Mouse (Mus musculus): ENCODE measurements at regions not wholly inside any gene's neighbourhood (a gene's known extent, or its start where the extent isn't known, plus 50 kb on each side); places are given as distances from the start of the nearest gene placed in this dataset.

DNA sequence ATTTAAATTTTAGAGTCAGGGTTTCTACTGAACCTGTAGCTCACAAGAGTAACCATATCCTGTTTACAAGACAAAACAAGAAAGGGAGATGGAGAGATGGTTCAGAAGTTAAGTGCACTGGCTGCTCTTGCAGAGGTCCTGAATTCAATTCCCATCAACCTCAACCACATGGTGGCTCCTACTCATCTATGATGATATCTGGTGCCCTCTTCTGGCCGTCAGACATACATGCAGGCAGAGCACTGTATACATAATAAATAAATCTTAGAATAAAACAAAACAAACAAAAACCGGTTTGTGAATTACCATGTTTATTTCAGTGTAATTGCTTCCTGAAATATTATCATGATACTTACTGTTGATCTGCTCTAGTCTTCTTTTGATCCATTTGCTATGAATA, 845.4 kb downstream of the Pcdh18 start:
- DNase-seq (ENCODE audit: low spot score in 2 of 2), result no peak

DNA sequence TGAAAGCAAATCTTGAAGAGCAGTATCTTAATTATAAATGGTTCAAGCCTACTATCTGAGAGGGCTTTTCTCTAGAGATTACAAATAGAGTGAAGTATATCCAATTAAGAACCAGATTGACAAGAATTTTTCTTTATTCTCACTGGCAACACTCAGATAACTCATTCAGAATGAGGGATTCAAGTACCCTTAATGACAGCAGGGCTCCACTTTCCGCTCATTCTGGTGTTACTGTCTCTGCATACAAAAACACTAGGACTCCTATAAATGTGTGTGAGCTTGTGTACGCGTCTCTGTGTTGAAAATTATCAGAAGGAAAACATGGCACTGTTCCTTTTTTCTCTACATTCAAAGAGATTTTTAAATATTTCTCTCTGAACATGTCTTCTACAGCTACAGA, 866.7 kb downstream of the Pcdh18 start:
- DNase-seq (ENCODE audit: low spot score in 2 of 2), result no peak

DNA sequence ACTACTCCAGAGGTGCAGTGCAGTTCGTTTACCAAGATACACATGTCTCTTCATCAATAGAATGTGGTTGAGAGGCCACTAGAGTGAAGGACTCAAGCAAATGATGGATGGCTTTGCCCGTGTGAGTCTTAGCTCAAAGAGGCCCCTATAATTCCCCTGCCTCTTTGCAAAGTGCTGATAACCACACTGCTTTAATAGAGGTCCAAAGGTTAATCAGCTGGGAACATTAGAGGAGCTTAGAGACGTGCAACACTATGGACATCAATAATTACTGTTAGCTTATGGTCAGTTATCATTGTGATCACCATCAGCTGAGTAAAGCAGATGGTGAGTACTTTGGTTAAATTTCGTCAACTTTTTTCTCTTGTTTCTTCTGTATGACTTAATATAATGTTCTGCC, 869.2 kb downstream of the Pcdh18 start:
- DNase-seq (ENCODE audit: low spot score in 2 of 2), result no peak

DNA sequence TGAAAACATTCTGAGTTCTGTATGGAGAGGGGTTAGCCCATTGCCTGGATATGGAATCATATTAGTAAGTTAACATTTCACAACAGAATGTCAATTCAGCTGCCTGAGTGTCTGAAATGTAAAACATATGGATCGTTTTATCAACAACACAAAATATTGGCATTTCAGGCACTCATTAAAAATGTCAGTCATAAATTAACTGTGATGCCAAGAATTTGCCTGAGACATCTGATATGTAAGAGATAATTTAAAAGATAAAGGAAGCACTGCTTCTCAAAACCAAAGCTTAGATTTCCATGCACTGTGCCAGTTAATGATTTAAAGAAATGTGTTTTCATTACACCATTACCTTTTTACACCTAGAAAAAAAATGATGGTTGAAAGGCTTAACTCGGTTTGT, 887.6 kb downstream of the Pcdh18 start:
- no peak for DNase-seq (ENCODE audit: low spot score in 2 of 2)

DNA sequence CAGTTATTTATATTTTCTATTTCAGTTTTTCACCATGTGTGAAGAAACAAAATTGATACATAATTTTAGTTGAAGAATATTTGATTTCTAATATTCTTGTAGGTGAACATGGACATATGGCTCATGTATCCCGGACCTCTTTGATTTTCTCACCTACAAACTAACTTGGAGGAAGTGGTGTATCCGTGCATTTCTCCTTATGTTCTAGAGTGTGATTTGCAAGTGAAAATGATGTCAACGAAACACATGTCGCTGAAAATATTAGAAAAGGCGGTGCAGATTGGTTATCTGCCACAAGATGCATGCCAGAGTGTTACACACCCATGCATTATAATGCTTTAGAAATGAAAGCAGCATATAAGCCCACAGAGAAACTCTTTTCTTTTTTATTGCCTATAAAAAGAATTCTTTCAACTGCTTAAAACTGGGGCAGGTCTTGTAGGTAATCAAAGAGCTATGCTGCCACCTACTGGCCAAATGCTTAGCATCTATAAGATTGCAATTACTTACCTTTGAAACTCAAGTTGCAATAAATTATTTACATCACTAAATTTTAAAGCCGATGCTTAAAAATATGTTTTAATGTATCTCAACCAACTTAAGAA, 911.0 kb downstream of the Pcdh18 start:
- DNase-seq (ENCODE audit: low spot score in 2 of 2), result peak; percentile 10 to 16

DNA sequence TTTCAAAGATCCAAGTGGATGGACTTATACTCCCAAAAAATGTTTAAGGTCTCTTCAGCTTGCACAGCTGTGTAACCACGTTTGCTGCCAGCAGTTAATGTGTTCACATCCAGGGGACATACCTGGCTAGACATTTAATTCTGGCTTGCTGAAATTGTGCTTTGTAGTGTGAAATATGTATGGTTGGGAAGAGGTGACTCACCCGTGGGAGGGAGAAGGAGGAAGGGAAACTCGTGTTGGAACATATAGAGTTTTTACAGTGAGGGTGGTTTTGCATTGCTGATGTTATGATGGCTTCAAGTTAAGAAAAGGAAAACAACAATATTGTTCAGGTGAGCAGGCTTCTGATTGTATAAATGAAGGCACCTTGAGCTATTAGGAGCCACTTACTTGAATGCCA, 916.4 kb downstream of the Pcdh18 start:
- DNase-seq (ENCODE audit: low spot score in 2 of 2), result no peak

DNA sequence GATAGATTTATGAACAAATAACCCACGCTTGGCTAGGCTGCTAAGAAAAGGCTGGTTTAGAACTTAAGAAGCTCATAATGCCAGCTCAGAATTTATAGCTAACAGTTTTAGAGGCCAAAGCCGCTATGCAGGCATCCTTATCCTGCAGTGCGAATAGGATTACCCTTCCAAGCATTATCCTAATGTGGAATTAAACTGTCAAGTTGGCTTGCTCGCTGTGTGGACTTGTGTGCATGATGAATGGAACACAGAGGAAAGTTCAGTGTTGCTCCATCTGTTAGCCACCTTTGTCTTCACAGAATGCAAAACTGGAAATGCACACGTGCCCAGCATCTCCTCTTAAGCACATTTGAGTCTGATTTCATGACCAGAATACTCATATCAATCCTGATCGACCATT, 933.8 kb downstream of the Pcdh18 start:
- DNase-seq (ENCODE audit: low spot score in 2 of 2), result no peak

DNA sequence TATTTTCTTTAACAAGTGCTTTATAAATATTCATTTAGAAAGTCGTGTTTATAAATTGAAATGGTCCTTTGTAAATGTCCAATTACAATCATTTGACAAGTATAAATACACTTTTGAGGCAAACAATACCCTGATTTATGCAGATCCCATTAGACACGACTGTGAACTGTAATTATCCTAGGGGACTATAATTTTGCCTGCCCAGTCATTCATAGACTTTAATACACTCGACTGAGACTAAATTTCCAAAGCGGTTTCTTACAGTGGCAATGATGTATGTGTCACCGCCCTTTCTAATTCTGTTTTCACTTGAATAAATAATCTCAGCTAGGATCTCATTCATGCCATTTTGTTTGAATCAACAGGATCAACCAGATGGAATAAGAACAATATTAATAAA, 952.7 kb downstream of the Pcdh18 start:
- no peak for DNase-seq (ENCODE audit: low spot score in 2 of 2)

DNA sequence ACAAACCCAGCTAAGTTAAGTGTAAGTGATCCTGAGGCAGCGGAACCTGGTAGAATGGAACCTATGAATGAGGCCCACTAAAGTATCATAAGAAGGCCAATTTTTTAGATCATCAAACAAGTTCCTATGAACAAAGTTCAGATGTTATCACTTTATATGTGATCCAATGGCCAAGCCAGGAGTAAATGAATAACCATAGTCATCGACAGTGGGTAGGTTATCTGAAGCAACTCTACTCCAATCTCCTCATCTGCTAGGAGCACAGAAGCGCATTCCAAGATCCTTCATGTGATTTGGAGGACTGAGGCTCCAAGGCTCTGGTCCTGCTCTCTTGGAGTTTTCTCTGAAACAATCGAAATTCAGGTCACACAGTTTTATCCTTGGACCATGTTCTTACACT, 985.4 kb downstream of the Pcdh18 start:
- no peak for DNase-seq (ENCODE audit: low spot score in 2 of 2)

Data from urinary bladder, adult 18-20 months (tissue).